8 mouse cellular contexts compared by ENCODE assay signal in the genomic region with DNA sequence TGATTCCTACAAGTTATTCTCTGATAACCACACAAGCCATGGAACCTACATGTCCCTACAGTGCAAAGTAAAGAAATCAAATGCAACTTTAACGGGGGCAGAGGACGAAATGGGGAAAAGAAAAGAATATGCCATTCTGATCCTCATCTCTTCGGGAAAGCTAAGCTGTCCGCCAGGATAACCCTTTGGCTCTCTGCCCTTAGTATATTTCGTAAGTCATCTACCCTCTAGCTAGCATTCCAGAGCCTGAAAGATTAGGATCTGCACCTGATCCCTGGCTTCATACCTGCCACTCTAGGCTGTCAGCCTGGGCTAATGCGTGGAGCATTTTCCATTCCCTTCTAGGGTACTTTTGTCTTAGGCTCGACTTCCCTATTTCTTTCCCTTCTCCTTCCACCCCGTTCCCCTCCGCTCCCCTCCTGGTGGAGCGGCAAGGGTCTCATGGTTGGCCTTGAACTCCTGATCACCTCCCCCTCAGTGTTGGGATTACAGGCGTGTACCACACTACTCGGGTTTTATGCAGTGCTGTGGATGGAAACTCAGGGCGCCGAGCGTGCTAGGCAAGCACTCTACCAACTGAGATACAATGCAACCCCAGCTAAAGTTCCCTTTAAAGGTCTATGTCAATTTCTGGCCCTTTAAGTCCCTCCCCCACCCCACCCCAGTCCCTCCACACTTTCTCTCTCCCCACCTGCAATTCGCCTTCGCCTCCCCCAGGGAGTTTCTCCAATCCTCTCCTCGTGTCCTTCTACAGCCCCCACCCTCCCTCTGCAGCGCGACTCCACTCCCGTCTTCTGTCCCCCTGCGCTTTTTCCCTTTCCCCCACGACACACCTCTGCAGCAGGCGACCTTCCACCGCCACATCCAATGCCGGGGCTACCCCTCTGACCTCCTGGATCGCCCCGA. TPM values are rescaled to one million over a fixed set of nuclear protein-coding genes. Genes with fewer than 3 reads are reported as not detected.
DNase-seq lines count a peak whose midpoint lies in the region; ATAC-seq lines count a peak whose summit lies in the region.

No protein-coding gene starts in this region.

- H3K27ac ChIP-seq in embryonic facial prominence, embryonic 15.5 days (replicated peaks), result peak overlapping the region; percentile 58; the same call in 1 of the 2 replicates
- H3K27ac ChIP-seq in stomach, embryonic 16.5 days (ENCODE audit: low read length), result peak overlapping the region; percentile 78

- 9% methylated on average over 28 of the region's 28 CpGs for WGBS in embryonic facial prominence, embryonic 15.5 days
- WGBS in stomach, embryonic 16.5 days, result 6% methylated on average over 28 of the region's 28 CpGs

- no peaks in the 10 kb centered on the region for H3K27me3 ChIP-seq in embryonic facial prominence, embryonic 15.5 days
- H3K27me3 ChIP-seq in stomach, embryonic 16.5 days (ENCODE audit: control insufficient read depth, insufficient read depth, low read length), result no peaks in the 10 kb centered on the region

- no peaks in the 10 kb centered on the region for H3K9me3 ChIP-seq in embryonic facial prominence, embryonic 15.5 days (replicated peaks)
- no peaks in the 10 kb centered on the region for H3K9me3 ChIP-seq in stomach, embryonic 16.5 days (replicated peaks; ENCODE audit: control insufficient read depth, low read length)

- peak overlapping the region; percentile 95 for H3K4me2 ChIP-seq in embryonic facial prominence, embryonic 15.5 days (replicated peaks)
- H3K4me2 ChIP-seq in stomach, embryonic 16.5 days (ENCODE audit: low read depth, low read length), result peak overlapping the region; percentile 95

- peak overlapping the region; percentile 50 for H3K9ac ChIP-seq in embryonic facial prominence, embryonic 15.5 days
- peak overlapping the region; percentile 77 for H3K9ac ChIP-seq in stomach, embryonic 16.5 days (ENCODE audit: low read length)

- no peaks in the 10 kb centered on the region; the same call in 1 of the 2 replicates for H3K36me3 ChIP-seq in embryonic facial prominence, embryonic 15.5 days
- no peaks in the 10 kb centered on the region for H3K36me3 ChIP-seq in stomach, embryonic 16.5 days (ENCODE audit: control insufficient read depth, insufficient read depth, low read length)

- ATAC-seq in frontal cortex, adult (ENCODE audit: low TSS enrichment), result peak; percentile 7; the same call in 1 of the 2 replicates
- no peak for ATAC-seq in embryonic facial prominence, embryonic 15.5 days (ENCODE audit: insufficient number of reproducible peaks, low FRiP score, low TSS enrichment, low read depth)
- no peak for ATAC-seq in stomach, embryonic 16.5 days (ENCODE audit: insufficient read depth, low FRiP score)

- peak overlapping the region; percentile 80 for H3K4me3 ChIP-seq in embryonic facial prominence, embryonic 15.5 days (replicated peaks)
- peak overlapping the region; percentile 84 for H3K4me3 ChIP-seq in stomach, embryonic 16.5 days (replicated peaks; ENCODE audit: low read length)

- H3K4me1 ChIP-seq in embryonic facial prominence, embryonic 15.5 days, result peaks cover 13% of the 10 kb centered on the region
- H3K4me1 ChIP-seq in stomach, embryonic 16.5 days (ENCODE audit: control insufficient read depth, insufficient read depth, low read length), result peaks cover 15% of the 10 kb centered on the region

- no peak for DNase-seq in frontal cortex, postnatal 25 days (ENCODE audit: low spot score in 2 of 2)
- peak; percentile 38 for DNase-seq in ES-CJ7 (ENCODE audit: low read depth, low spot score)
- DNase-seq in kidney, adult 18-20 months, result peak; percentile 36
- DNase-seq in lung, postnatal 25 days (ENCODE audit: low spot score), result peak; percentile 57
- DNase-seq in layer of hippocampus, adult 8-10 months (ENCODE audit: low spot score in 2 of 2), result no peak

RNA-seq across cellular contexts. Expression of gene Agfg2, which starts 0.9 kb away (rescaled TPM):
- polyA plus RNA-seq in embryonic facial prominence, embryonic 15.5 days (2015; fragmentation: Nextera tagmentation; extraction: Ambion mirVana), result 16.5 and 18.1 TPM in 2 replicates
- 16.3 and 19.0 TPM in 2 replicates for polyA plus RNA-seq in stomach, embryonic 16.5 days (2015; fragmentation: Nextera tagmentation; extraction: Ambion mirVana)
- 10 to 100 TPM; 66.1 to 66.6 (median 66.5) TPM for total RNA-seq in layer of hippocampus, adult 8-10 months (2022)

RNA-seq across cellular contexts. Expression of gene Irs3, which starts 38.1 kb away (rescaled TPM):
- 0.16 and 0.28 TPM in 2 replicates for polyA plus RNA-seq in embryonic facial prominence, embryonic 15.5 days (2015; fragmentation: Nextera tagmentation; extraction: Ambion mirVana)
- 0.14 and 0.19 TPM in 2 replicates for polyA plus RNA-seq in stomach, embryonic 16.5 days (2015; fragmentation: Nextera tagmentation; extraction: Ambion mirVana)
- under 1 TPM; 0.12 to 0.49 (median 0.28) TPM for total RNA-seq in layer of hippocampus, adult 8-10 months (2022)

RNA-seq across cellular contexts. Expression of gene Sap25, which starts 42.5 kb away (rescaled TPM):
- 10.1 and 10.2 TPM in 2 replicates for polyA plus RNA-seq in embryonic facial prominence, embryonic 15.5 days (2015; fragmentation: Nextera tagmentation; extraction: Ambion mirVana)
- polyA plus RNA-seq in stomach, embryonic 16.5 days (2015; fragmentation: Nextera tagmentation; extraction: Ambion mirVana), result 6.8 and 9.4 TPM in 2 replicates
- 10 to 100 TPM in 3 of 4 experiments, 1 to 10 TPM in 1; 8.0 to 14.2 (median 10.6) TPM for total RNA-seq in layer of hippocampus, adult 8-10 months (2022)

RNA-seq across cellular contexts. Expression of gene Gm20605, which starts 54.7 kb away (rescaled TPM):
- polyA plus RNA-seq in embryonic facial prominence, embryonic 15.5 days (2015; fragmentation: Nextera tagmentation; extraction: Ambion mirVana), result 12.7 and 13.1 TPM in 2 replicates
- polyA plus RNA-seq in stomach, embryonic 16.5 days (2015; fragmentation: Nextera tagmentation; extraction: Ambion mirVana), result 9.4 and 12.2 TPM in 2 replicates
- total RNA-seq in layer of hippocampus, adult 8-10 months (2022), result 10 to 100 TPM; 14.7 to 24.8 (median 19.2) TPM

RNA-seq across cellular contexts. Expression of gene Lrch4, which starts 54.7 kb away (rescaled TPM):
- 37.2 and 48.9 TPM in 2 replicates for polyA plus RNA-seq in embryonic facial prominence, embryonic 15.5 days (2015; fragmentation: Nextera tagmentation; extraction: Ambion mirVana)
- 36.4 and 39.4 TPM in 2 replicates for polyA plus RNA-seq in stomach, embryonic 16.5 days (2015; fragmentation: Nextera tagmentation; extraction: Ambion mirVana)
- 10 to 100 TPM; 18.8 to 26.8 (median 22.5) TPM for total RNA-seq in layer of hippocampus, adult 8-10 months (2022)

Comparison
In these comparisons a context has a peak if more than half of its experiments do, and no peak if none do; other contexts are left out.
1. DNase-seq: peak in ES-CJ7 (single experiment), kidney, adult 18-20 months (single experiment) and lung, postnatal 25 days (single experiment); none in frontal cortex, postnatal 25 days (0 of 2) and layer of hippocampus, adult 8-10 months (0 of 2).